Mouse (Mus musculus) liver, adult 2 months (tissue): ENCODE measurements at regions not wholly inside any gene's neighbourhood (a gene's known extent, or its start where the extent isn't known, plus 50 kb on each side); places are given as distances from the start of the nearest gene placed in this dataset.

Source experiments
- CTCF ChIP-seq: fragments of 200-500 bp; IDR thresholded peaks from 2 replicates; pipeline ENCODE4 v1.5.1; 2011; ENCODE audit warnings: low read depth, low read length, control low read depth
- POLR2A ChIP-seq: fragments of 200-500 bp; IDR thresholded peaks from 2 replicates; pipeline ENCODE4 v1.6.1; 2011; ENCODE audit warnings: low read length, control low read depth; ENCODE audit not compliant: insufficient read depth; ENCODE audit errors: extremely low read depth

DNA sequence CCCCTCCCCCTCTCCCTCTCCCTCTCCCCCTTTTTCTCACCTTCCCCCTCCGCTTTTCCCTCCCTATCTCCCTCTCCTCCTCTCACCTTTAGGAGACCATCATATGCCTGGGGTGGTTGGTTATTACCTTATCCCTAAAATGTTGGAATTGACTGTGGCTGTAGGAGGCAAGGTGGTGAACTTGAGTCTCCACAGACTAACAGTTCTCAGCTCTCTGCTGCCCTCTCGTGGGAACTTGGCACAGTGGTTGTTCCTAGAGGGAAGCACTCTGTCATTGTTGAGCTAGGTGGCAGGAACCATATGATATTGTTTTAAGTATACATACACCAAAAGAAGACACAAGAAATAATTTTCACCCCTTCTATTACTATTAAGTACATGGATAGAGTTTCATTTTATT lies 386.9 kb downstream of the Galc start:
- TF ChIP-seq CTCF (peak; percentile 67; the same call in 1 of the 2 replicates), POLR2A (no peak)
